ENCODE assay signal across 7 mouse cellular contexts in the genomic region with DNA sequence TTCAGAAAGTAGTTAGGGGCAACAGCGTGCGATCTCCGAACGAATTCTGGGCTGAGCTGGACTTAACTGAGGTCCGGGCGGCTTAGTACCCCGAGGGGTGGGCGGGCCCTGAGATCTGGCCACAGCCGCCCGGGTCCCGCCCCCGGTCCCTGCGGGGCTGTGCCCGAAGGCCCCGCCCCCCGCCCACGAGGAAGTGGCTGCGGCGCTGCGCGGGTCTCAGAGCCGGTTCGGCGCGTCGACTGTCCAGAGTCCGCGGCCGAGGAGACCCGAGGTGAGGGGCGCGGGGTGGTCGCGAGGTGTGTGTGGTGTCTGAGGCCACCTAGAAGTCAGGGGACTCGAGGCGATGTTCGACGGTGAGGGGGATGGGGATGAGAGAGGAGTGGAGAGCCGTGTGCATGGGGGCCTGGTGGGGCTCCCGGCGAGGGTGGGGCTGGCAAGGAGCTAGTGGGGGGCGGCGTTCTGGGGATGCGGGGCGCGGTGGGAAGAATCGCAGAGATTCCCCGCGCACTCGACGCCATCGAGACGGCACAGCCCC. TPM values are rescaled to one million over a fixed set of nuclear protein-coding genes. Genes with fewer than 3 reads are reported as not detected.
DNase-seq lines count a peak whose midpoint lies in the region; ATAC-seq and TF ChIP-seq lines count a peak whose summit lies in the region.

Gene Arpc1b, plus strand, starts transcription at position 145 of the 535 bp plus-strand sequence.

- POLR2A ChIA-PET in Patski (lab: Charles Lee): interaction anchor here (0.7 to 1.4 kb wide), 4 partner anchors 9 to 44 kb away, joined by 3 to 9 read pairs (median 3); partner anchors contain the start of genes Arpc1a and Kpna7

- no peak for TF ChIP-seq CTCF in Patski (IDR thresholded peaks at IDR 0.05)

- H3K27me3 ChIP-seq in Patski: no peaks in the 10 kb centered on the region
- H3K27me3 ChIP-seq in limb, embryonic 14.5 days (ENCODE audit: control insufficient read depth, insufficient read depth, low read length): no peaks in the 10 kb centered on the region
- H3K27me3 ChIP-seq in midbrain, embryonic 15.5 days (replicated peaks): peaks cover 14% of the 10 kb centered on the region
- H3K27me3 ChIP-seq in stomach, embryonic 15.5 days (replicated peaks): no peaks in the 10 kb centered on the region

- CTCF ChIA-PET in Patski (lab: Charles Lee): interaction anchor here (1.3 kb wide), 1 partner anchor 27 kb away, joined by 4 read pairs; no protein-coding TSS in a partner anchor

- in situ Hi-C loops in Patski (cut with MboI; ENCODE audit: low pct_unique_long_range_greater_than_20kb): no loop called here

- no peak for DNase-seq in Patski (ENCODE audit: low read depth, low spot score)
- DNase-seq in embryo, embryonic 10.5 days (ENCODE audit: low spot score): peak; percentile 75
- peak; percentile 99 for DNase-seq in heart, adult 11 months
- peak; percentile 58 for DNase-seq in kidney, adult 11 months
- DNase-seq in limb, embryonic 14.5 days (ENCODE audit: low spot score): peak; percentile 54

- peak within 1 kb of the TSS; percentile 69 for H3K4me3 ChIP-seq in limb, embryonic 14.5 days (replicated peaks; ENCODE audit: low read length)
- peak within 1 kb of the TSS; percentile 39 for H3K4me3 ChIP-seq in midbrain, embryonic 15.5 days
- H3K4me3 ChIP-seq in stomach, embryonic 15.5 days (replicated peaks): peak within 1 kb of the TSS; percentile 82

- 0 out of 2 replicates have a peak, but pooled peaks cover 1% of the 10 kb centered on the region for H3K9me3 ChIP-seq in limb, embryonic 14.5 days (ENCODE audit: control insufficient read depth, low read length)
- H3K9me3 ChIP-seq in midbrain, embryonic 15.5 days: no peaks in the 10 kb centered on the region
- H3K9me3 ChIP-seq in stomach, embryonic 15.5 days: no peaks in the 10 kb centered on the region

- peak within 1 kb of the TSS; percentile 76 for H3K9ac ChIP-seq in limb, embryonic 14.5 days (ENCODE audit: low read depth, low read length, severe bottlenecking)
- peak within 1 kb of the TSS; percentile 30; the same call in 1 of the 2 replicates for H3K9ac ChIP-seq in midbrain, embryonic 15.5 days
- H3K9ac ChIP-seq in stomach, embryonic 15.5 days: peak within 1 kb of the TSS; percentile 69

- no peak for TF ChIP-seq POLR2A in limb, embryonic 14.5 days (IDR thresholded peaks at IDR 0.05; ENCODE audit: borderline replicate concordance, extremely low read depth, insufficient read depth, insufficient read length)

- WGBS in limb, embryonic 14.5 days: 3% methylated on average over 44 of the region's 53 CpGs
- under 1% methylated on average over 53 of the region's 53 CpGs for WGBS in midbrain, embryonic 15.5 days
- WGBS in stomach, embryonic 15.5 days: under 1% methylated on average over 48 of the region's 53 CpGs

- H3K4me1 ChIP-seq in limb, embryonic 14.5 days (ENCODE audit: control insufficient read depth, insufficient read depth, low read length): peaks cover 17% of the 10 kb centered on the region
- peaks cover 5% of the 10 kb centered on the region for H3K4me1 ChIP-seq in midbrain, embryonic 15.5 days
- H3K4me1 ChIP-seq in stomach, embryonic 15.5 days: peaks cover 23% of the 10 kb centered on the region

- H3K36me3 ChIP-seq in limb, embryonic 14.5 days (ENCODE audit: control insufficient read depth, insufficient read depth, low read length): peaks cover 19% of the 10 kb centered on the region
- peaks cover 12% of the 10 kb centered on the region for H3K36me3 ChIP-seq in midbrain, embryonic 15.5 days (replicated peaks)
- H3K36me3 ChIP-seq in stomach, embryonic 15.5 days: peaks cover 15% of the 10 kb centered on the region

- H3K27ac ChIP-seq in limb, embryonic 14.5 days (replicated peaks; ENCODE audit: low read depth, low read length): peak within 1 kb of the TSS; percentile 68
- H3K27ac ChIP-seq in midbrain, embryonic 15.5 days: no peak within 1 kb of the TSS
- H3K27ac ChIP-seq in stomach, embryonic 15.5 days: peak within 1 kb of the TSS; percentile 75

- peak; percentile 65 for ATAC-seq in Patski
- ATAC-seq in limb, embryonic 14.5 days (ENCODE audit: low FRiP score, low read depth): peak; percentile 55
- ATAC-seq in midbrain, embryonic 15.5 days (replicated peaks): peak; percentile 48
- peak; percentile 83 for ATAC-seq in stomach, embryonic 15.5 days (ENCODE audit: insufficient read depth, low FRiP score, low read depth)

- H3K4me2 ChIP-seq in limb, embryonic 14.5 days (replicated peaks; ENCODE audit: low read depth, low read length, severe bottlenecking): peak within 1 kb of the TSS; percentile 85
- H3K4me2 ChIP-seq in midbrain, embryonic 15.5 days: peak within 1 kb of the TSS; percentile 51
- peak within 1 kb of the TSS; percentile 90 for H3K4me2 ChIP-seq in stomach, embryonic 15.5 days

RNA-seq across cellular contexts. Expression of gene Arpc1b, which starts in this region (rescaled TPM):
- 707 TPM for polyA plus RNA-seq in Patski (2021)
- polyA plus RNA-seq in limb, embryonic 14.5 days (2012; rRNA removed): 324 and 340 TPM in 2 replicates
- polyA plus RNA-seq in limb, embryonic 14.5 days (2014; fragmentation: Nextera tagmentation; extraction: Ambion mirVana): 214 and 217 TPM in 2 replicates
- 59.5 and 73.1 TPM in 2 replicates for polyA plus RNA-seq in midbrain, embryonic 15.5 days (2015; fragmentation: Nextera tagmentation; extraction: Ambion mirVana)
- polyA plus RNA-seq in stomach, embryonic 15.5 days (2015; fragmentation: Nextera tagmentation; extraction: Ambion mirVana): 393 and 405 TPM in 2 replicates
